ENCODE assay signal across 8 mouse cellular contexts in the genomic region with DNA sequence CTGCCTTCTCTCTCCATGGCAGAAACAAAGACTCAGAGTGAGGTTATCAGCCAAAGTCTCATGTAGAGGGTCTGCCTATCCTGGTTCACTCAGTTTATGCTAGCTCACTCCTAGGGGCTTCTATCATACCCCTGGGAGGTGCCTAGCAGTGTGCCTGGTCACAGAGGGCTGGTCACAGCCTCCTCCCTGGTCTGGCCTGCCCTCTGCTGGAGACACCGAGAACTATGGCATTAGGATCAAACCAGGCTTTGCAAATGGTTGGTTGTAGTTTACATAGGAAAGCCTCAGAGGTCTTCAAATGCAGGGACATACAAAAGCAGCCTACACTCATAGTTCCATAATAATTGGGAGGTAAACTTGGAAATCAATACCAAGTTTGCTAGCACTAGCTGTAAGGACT. TPM values are rescaled to one million over a fixed set of nuclear protein-coding genes. Genes with fewer than 3 reads are reported as not detected.
DNase-seq lines count a peak whose midpoint lies in the region; ATAC-seq and TF ChIP-seq lines count a peak whose summit lies in the region.

No protein-coding gene starts in this region.

- H3K36me3 ChIP-seq in neural tube, embryonic 15.5 days: no peaks in the 10 kb centered on the region
- no peaks in the 10 kb centered on the region for H3K36me3 ChIP-seq in embryonic facial prominence, embryonic 10.5 days (replicated peaks)

- H3K9ac ChIP-seq in neural tube, embryonic 15.5 days (replicated peaks): no peak overlapping the region

- 3% methylated on average over 1 of the region's 1 CpGs for WGBS in neural tube, embryonic 15.5 days
- 9% methylated on average over 1 of the region's 1 CpGs for WGBS in embryonic facial prominence, embryonic 10.5 days

- H3K4me1 ChIP-seq in neural tube, embryonic 15.5 days: no peaks in the 10 kb centered on the region
- H3K4me1 ChIP-seq in embryonic facial prominence, embryonic 10.5 days: no peaks in the 10 kb centered on the region

- no peaks in the 10 kb centered on the region for H3K9me3 ChIP-seq in neural tube, embryonic 15.5 days (replicated peaks)
- no peaks in the 10 kb centered on the region for H3K9me3 ChIP-seq in embryonic facial prominence, embryonic 10.5 days

- peak; percentile 34 for DNase-seq in gastrocnemius, adult 2 months
- DNase-seq in gastrocnemius, postnatal 36 days: no peak
- DNase-seq in neural tube, embryonic 10.5 days (ENCODE audit: extremely low spot score, low spot score): peak; percentile 49
- peak; percentile 60 for DNase-seq in adrenal gland, adult 2 months
- DNase-seq in embryonic facial prominence, embryonic 10.5 days (ENCODE audit: low spot score): peak; percentile 55
- peak; percentile 25 for DNase-seq in lung, postnatal 14 days
- peak; percentile 35 for DNase-seq in yolk sac, embryonic 10.5 days (ENCODE audit: low spot score)

- intact Hi-C loops in gastrocnemius, adult 2 months (cut with DNase I): loop anchor here (2.0 kb wide), 1 partner anchor 29 kb away; no protein-coding TSS in a partner anchor
- intact Hi-C loops in gastrocnemius, postnatal 36 days (cut with DNase I): no loop called here

- no peak for ATAC-seq in neural tube, embryonic 15.5 days (ENCODE audit: low FRiP score)

- H3K4me2 ChIP-seq in neural tube, embryonic 15.5 days: no peak overlapping the region

- H3K27me3 ChIP-seq in neural tube, embryonic 15.5 days (replicated peaks): no peaks in the 10 kb centered on the region
- 0 out of 2 replicates have a peak, but pooled peaks cover 6% of the 10 kb centered on the region for H3K27me3 ChIP-seq in embryonic facial prominence, embryonic 10.5 days (replicated peaks; ENCODE audit: low read depth, poor library complexity, severe bottlenecking)

- TF ChIP-seq CTCF in gastrocnemius, adult 2 months (IDR thresholded peaks at IDR 0.05): peak; percentile 75

- H3K4me3 ChIP-seq in gastrocnemius, adult 2 months: no peak overlapping the region
- no peak overlapping the region for H3K4me3 ChIP-seq in neural tube, embryonic 15.5 days (replicated peaks)
- no peak overlapping the region for H3K4me3 ChIP-seq in embryonic facial prominence, embryonic 10.5 days

- H3K27ac ChIP-seq in gastrocnemius, adult 2 months: no peak overlapping the region
- H3K27ac ChIP-seq in neural tube, embryonic 15.5 days (replicated peaks): no peak overlapping the region
- no peak overlapping the region for H3K27ac ChIP-seq in embryonic facial prominence, embryonic 10.5 days (replicated peaks)

RNA-seq across cellular contexts. Expression of gene Tpsb2, which starts 2.4 kb away (rescaled TPM):
- 1 to 10 TPM; 1.9 to 4.7 TPM for total RNA-seq in gastrocnemius, adult 2 months (2021)
- total RNA-seq in gastrocnemius, postnatal 36 days (2021): 1 to 10 TPM; 2.7 to 3.5 TPM
- 1.2 and 1.8 TPM in 2 replicates for polyA plus RNA-seq in neural tube, embryonic 15.5 days (2015; fragmentation: Nextera tagmentation; extraction: Ambion mirVana)
- 1 to 10 TPM; 2.8 to 3.8 TPM for total RNA-seq in adrenal gland, adult 2 months (2021)
- polyA plus RNA-seq in adrenal gland, adult 2 months (2012; rRNA removed): 10.0 and 18.1 TPM in 2 replicates
- polyA plus RNA-seq in embryonic facial prominence, embryonic 10.5 days (2016; fragmentation: Nextera tagmentation; extraction: Ambion mirVana): not detected in 2 replicates

RNA-seq across cellular contexts. Expression of gene Tpsg1, which starts 5.3 kb away (rescaled TPM):
- under 1 TPM in 1 of 2 experiments, not detected in 1; 0.48 TPM for total RNA-seq in gastrocnemius, adult 2 months (2021)
- under 1 TPM in 1 of 2 experiments, not detected in 1; 0.26 TPM for total RNA-seq in gastrocnemius, postnatal 36 days (2021)
- polyA plus RNA-seq in neural tube, embryonic 15.5 days (2015; fragmentation: Nextera tagmentation; extraction: Ambion mirVana): 0.34 and 0.74 TPM in 2 replicates
- not detected for total RNA-seq in adrenal gland, adult 2 months (2021)
- 0.20 and 0.75 TPM in 2 replicates for polyA plus RNA-seq in adrenal gland, adult 2 months (2012; rRNA removed)
- not detected in 2 replicates for polyA plus RNA-seq in embryonic facial prominence, embryonic 10.5 days (2016; fragmentation: Nextera tagmentation; extraction: Ambion mirVana)

RNA-seq across cellular contexts. Expression of gene Tpsab1, which starts 18.4 kb away (rescaled TPM):
- 1 to 10 TPM; 1.0 to 2.2 TPM for total RNA-seq in gastrocnemius, adult 2 months (2021)
- total RNA-seq in gastrocnemius, postnatal 36 days (2021): 1 to 10 TPM; 1.1 to 1.3 TPM
- 0.19 TPM in 1 of 2 replicates, not detected in the other for polyA plus RNA-seq in neural tube, embryonic 15.5 days (2015; fragmentation: Nextera tagmentation; extraction: Ambion mirVana)
- 1 to 10 TPM in 1 of 2 experiments, under 1 TPM in 1; 0.98 to 1.5 TPM for total RNA-seq in adrenal gland, adult 2 months (2021)
- polyA plus RNA-seq in adrenal gland, adult 2 months (2012; rRNA removed): 4.3 and 4.9 TPM in 2 replicates
- not detected in 2 replicates for polyA plus RNA-seq in embryonic facial prominence, embryonic 10.5 days (2016; fragmentation: Nextera tagmentation; extraction: Ambion mirVana)

RNA-seq across cellular contexts. Expression of gene Prss29, which starts 45.3 kb away (rescaled TPM):
- total RNA-seq in gastrocnemius, adult 2 months (2021): not detected
- not detected for total RNA-seq in gastrocnemius, postnatal 36 days (2021)
- not detected in 2 replicates for polyA plus RNA-seq in neural tube, embryonic 15.5 days (2015; fragmentation: Nextera tagmentation; extraction: Ambion mirVana)
- total RNA-seq in adrenal gland, adult 2 months (2021): not detected
- polyA plus RNA-seq in adrenal gland, adult 2 months (2012; rRNA removed): not detected in 2 replicates
- polyA plus RNA-seq in embryonic facial prominence, embryonic 10.5 days (2016; fragmentation: Nextera tagmentation; extraction: Ambion mirVana): not detected in 2 replicates

RNA-seq across cellular contexts. Expression of gene Prss28, which starts 55.3 kb away (rescaled TPM):
- not detected for total RNA-seq in gastrocnemius, adult 2 months (2021)
- total RNA-seq in gastrocnemius, postnatal 36 days (2021): not detected
- not detected in 2 replicates for polyA plus RNA-seq in neural tube, embryonic 15.5 days (2015; fragmentation: Nextera tagmentation; extraction: Ambion mirVana)
- not detected for total RNA-seq in adrenal gland, adult 2 months (2021)
- polyA plus RNA-seq in adrenal gland, adult 2 months (2012; rRNA removed): not detected in 2 replicates
- polyA plus RNA-seq in embryonic facial prominence, embryonic 10.5 days (2016; fragmentation: Nextera tagmentation; extraction: Ambion mirVana): not detected in 2 replicates

Comparison
In these comparisons a context has a peak if more than half of its experiments do, and no peak if none do; other contexts are left out.
1. DNase-seq: peak in gastrocnemius, adult 2 months (single experiment), neural tube, embryonic 10.5 days (single experiment), adrenal gland, adult 2 months (single experiment), embryonic facial prominence, embryonic 10.5 days (single experiment), lung, postnatal 14 days (single experiment) and yolk sac, embryonic 10.5 days (single experiment); none in gastrocnemius, postnatal 36 days (0 of 2).